Mouse (Mus musculus): ENCODE measurements at regions not wholly inside any gene's neighbourhood (a gene's known extent, or its start where the extent isn't known, plus 50 kb on each side); places are given as distances from the start of the nearest gene placed in this dataset.

DNA sequence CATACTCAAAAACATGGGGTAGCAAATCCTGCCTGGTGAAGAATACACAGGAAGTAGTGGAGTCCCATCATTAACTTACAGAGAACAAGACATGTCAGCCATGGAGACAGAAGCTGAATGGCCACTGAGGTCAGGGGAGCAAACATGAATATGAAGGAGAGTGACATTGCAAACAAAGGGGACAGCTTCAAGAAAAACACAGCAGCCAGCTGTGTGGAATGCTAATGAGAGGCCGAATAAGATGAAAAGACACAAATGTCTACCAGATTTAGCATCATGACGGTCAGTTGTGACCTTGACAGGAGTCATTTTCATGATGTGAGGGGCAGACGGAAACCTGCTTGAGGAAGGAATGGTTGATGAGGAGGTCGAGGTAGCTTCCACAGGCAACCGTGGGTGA, 167.7 kb downstream of the Pou4f1 start:
- 74% methylated on average over 5 of the region's 5 CpGs for WGBS

DNA sequence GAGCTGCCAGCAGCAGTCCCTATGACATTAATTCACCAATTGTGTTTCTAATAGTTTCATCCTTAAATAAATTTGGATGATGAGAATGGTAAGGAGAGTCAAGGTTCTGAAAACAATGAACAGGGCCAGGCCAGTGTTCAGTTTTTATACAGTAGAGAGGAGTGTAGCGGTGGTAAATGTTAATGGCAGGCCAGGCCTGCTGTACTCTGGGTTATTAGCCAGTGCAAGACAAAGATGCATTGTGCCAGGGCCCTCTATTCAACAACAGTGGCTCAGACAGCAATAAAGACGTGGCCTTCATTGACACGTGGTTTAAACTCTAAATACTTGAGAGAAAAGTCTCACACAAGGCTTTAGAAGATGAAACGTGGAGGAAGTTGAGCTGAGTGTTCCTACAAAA, 169.5 kb downstream of the Pou4f1 start:
- no peaks in the 10 kb centered on the region for H3K36me3 ChIP-seq (ENCODE audit: insufficient read depth, low read length)
- ATAC-seq (ENCODE audit: low FRiP score, low TSS enrichment) = no peak
- WGBS = 42% methylated on average over 4 of the region's 4 CpGs

More for the DNA sequence above, 167.7 kb downstream of the Pou4f1 start:
- no peak overlapping the region for H3K4me3 ChIP-seq (ENCODE audit: low read length)
- no peak overlapping the region for H3K9ac ChIP-seq (replicated peaks; ENCODE audit: low read length)
- no peaks in the 10 kb centered on the region for H3K36me3 ChIP-seq (ENCODE audit: insufficient read depth, low read length)
- 0 out of 2 replicates have a peak, but pooled peaks cover 3% of the 10 kb centered on the region for H3K4me1 ChIP-seq (ENCODE audit: insufficient read depth, low read length)
- no peak overlapping the region for H3K4me2 ChIP-seq (replicated peaks; ENCODE audit: low read depth, low read length)
- ATAC-seq (ENCODE audit: low FRiP score, low TSS enrichment) = no peak
- H3K27ac ChIP-seq (ENCODE audit: low read length) = no peak overlapping the region
- H3K9me3 ChIP-seq (ENCODE audit: low read length) = no peaks in the 10 kb centered on the region
- no peaks in the 10 kb centered on the region for H3K27me3 ChIP-seq (ENCODE audit: insufficient read depth, low read length)

DNA sequence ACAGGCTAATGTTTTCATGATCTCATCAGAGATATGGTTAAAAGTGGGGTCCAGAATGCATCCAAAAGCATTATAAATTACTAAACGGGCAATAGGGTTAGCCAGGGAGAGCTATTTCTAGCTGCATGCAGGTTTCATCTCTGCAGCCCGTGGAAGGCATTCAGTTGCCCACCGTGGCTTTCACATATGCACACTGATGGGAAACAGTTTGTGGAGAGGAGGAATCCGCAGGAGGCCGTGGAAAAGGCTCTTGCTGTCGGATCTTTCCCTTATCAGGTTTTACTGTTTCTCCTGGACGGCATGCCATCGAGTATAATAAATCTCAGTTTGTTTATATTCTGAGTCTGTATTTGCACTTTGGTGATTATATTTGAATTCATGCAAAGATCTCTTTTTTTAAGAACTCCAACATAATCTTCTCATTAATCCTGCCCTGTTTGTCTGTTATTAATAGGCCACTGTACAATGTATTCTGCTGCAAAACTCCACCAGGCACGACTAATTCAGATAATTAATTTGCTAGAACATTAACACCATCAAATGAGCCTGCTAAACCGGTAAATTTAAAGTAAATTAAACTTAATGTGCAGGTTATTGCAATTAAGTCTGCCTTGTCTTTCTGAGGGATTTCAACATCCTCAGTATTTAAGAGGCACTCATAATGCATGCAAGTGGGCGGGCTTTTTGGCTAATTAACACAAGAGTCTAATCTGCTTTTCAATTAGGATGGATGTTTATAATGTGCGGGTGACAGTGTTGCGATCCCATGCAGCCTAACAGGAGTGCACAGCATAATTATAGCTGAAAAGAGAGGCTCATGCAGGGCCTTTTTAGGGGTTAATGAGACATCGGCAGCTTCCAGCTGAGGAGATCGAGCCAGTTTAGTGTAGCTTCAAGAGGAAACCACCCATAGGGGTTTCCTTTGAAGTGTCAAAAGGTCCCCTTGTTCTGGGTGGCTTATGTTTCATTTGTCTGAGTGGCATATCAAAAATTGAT, 170.2 kb downstream of the Pou4f1 start:
- H3K4me3 ChIP-seq (ENCODE audit: low read length) = no peak overlapping the region
- H3K4me2 ChIP-seq (replicated peaks; ENCODE audit: low read depth, low read length) = no peak overlapping the region
- H3K27me3 ChIP-seq (ENCODE audit: insufficient read depth, low read length) = no peaks in the 10 kb centered on the region
- no peak overlapping the region for H3K27ac ChIP-seq (ENCODE audit: low read length)
- 0 out of 2 replicates have a peak, but pooled peaks cover 3% of the 10 kb centered on the region for H3K4me1 ChIP-seq (ENCODE audit: insufficient read depth, low read length)
- H3K9me3 ChIP-seq (ENCODE audit: low read length) = no peaks in the 10 kb centered on the region
- H3K36me3 ChIP-seq (ENCODE audit: insufficient read depth, low read length) = no peaks in the 10 kb centered on the region
- no peak for ATAC-seq (ENCODE audit: low FRiP score, low TSS enrichment)
- 39% methylated on average over 15 of the region's 15 CpGs for WGBS
- H3K9ac ChIP-seq (replicated peaks; ENCODE audit: low read length) = no peak overlapping the region

More for the DNA sequence above, 169.5 kb downstream of the Pou4f1 start:
- no peak overlapping the region for H3K9ac ChIP-seq (replicated peaks; ENCODE audit: low read length)
- H3K4me3 ChIP-seq (ENCODE audit: low read length) = no peak overlapping the region
- no peaks in the 10 kb centered on the region for H3K9me3 ChIP-seq (ENCODE audit: low read length)
- H3K27ac ChIP-seq (ENCODE audit: low read length) = no peak overlapping the region
- 0 out of 2 replicates have a peak, but pooled peaks cover 3% of the 10 kb centered on the region for H3K4me1 ChIP-seq (ENCODE audit: insufficient read depth, low read length)
- H3K4me2 ChIP-seq (replicated peaks; ENCODE audit: low read depth, low read length) = no peak overlapping the region
- no peaks in the 10 kb centered on the region for H3K27me3 ChIP-seq (ENCODE audit: insufficient read depth, low read length)

DNA sequence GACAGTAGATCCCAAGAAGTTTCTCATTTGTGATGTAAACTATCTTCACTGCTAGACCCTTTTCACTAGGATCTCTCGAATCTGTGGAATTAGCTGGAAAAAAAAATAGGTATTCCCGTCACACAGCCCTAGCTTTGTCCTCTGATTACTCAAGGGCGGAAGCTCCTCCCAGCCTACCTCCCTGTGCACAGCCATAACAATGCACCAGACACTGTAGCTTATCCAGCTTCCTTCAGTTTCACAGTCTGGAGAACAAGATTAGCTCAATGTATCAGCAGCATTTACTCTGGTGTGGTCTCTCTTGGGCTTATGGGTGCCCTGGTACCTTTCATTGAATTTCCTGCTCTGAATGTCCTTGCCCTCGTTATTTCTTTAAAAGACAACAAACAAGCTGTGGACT, 174.0 kb downstream of the Pou4f1 start:
- Histone ChIP-seq H3K27ac (ENCODE audit: low read length) (no peak overlapping the region), H3K4me1 (ENCODE audit: insufficient read depth, low read length) (0 out of 2 replicates have a peak, but pooled peaks cover 3% of the 10 kb centered on the region), H3K36me3 (ENCODE audit: insufficient read depth, low read length) (no peaks in the 10 kb centered on the region), H3K4me3 (ENCODE audit: low read length) (no peak overlapping the region), H3K27me3 (ENCODE audit: insufficient read depth, low read length) (no peaks in the 10 kb centered on the region), H3K4me2 (replicated peaks; ENCODE audit: low read depth, low read length) (no peak overlapping the region), H3K9ac (replicated peaks; ENCODE audit: low read length) (no peak overlapping the region), H3K9me3 (ENCODE audit: low read length) (no peaks in the 10 kb centered on the region)
- peak; percentile 73; the same call in 1 of the 2 replicates for ATAC-seq (ENCODE audit: low FRiP score, low TSS enrichment)
- 40% methylated on average over 4 of the region's 4 CpGs for WGBS

DNA sequence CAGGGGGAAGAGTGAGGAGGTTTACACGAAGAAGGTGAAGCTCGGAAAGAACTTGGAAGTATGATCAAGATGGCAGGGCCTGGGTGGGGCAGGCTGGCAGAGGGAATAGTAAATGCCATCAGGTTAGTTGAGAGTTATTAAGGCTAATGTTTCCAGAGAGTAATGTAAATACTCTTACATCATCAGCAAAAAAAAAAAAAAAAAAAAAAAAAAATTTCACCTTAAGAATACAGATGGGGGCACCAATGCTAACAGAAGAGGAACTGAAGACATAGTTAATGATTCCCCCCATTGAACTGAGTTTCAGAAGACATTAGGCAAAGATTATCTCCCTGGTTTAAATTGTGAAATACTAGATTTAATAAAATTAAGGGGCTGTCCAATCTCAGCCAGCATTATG, 174.7 kb downstream of the Pou4f1 start:
- 100% methylated on average over 2 of the region's 2 CpGs for WGBS
- ATAC-seq (ENCODE audit: low FRiP score, low TSS enrichment) = no peak
- no peak overlapping the region for H3K4me3 ChIP-seq (ENCODE audit: low read length)
- H3K27me3 ChIP-seq (ENCODE audit: insufficient read depth, low read length) = no peaks in the 10 kb centered on the region
- H3K4me1 ChIP-seq (ENCODE audit: insufficient read depth, low read length) = 0 out of 2 replicates have a peak, but pooled peaks cover 3% of the 10 kb centered on the region
- H3K36me3 ChIP-seq (ENCODE audit: insufficient read depth, low read length) = no peaks in the 10 kb centered on the region
- no peak overlapping the region for H3K4me2 ChIP-seq (replicated peaks; ENCODE audit: low read depth, low read length)
- no peak overlapping the region for H3K9ac ChIP-seq (replicated peaks; ENCODE audit: low read length)
- H3K27ac ChIP-seq (ENCODE audit: low read length) = no peak overlapping the region
- H3K9me3 ChIP-seq (ENCODE audit: low read length) = no peaks in the 10 kb centered on the region

DNA sequence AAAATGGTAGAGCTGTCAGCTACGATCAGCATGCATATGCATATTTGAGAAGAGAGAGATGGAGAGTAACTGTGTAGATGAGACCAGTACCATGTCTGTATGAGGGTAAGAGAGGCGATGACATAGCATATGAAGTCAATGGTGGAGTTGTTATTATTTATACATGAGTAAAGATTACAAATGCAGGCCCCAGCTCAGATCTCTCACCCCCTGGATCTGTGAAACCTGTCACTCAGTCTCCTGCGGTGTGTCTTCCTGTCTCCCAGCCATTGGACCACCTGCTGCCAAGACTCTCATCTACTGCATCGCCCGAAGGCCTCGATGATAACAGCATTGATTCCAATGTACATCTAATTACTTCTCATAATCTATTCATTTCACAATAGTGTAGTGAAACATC, 187.4 kb downstream of the Pou4f1 start:
- no peaks in the 10 kb centered on the region for H3K4me1 ChIP-seq (ENCODE audit: insufficient read depth, low read length)
- H3K27ac ChIP-seq (ENCODE audit: low read length) = no peak overlapping the region
- 90% methylated on average over 6 of the region's 6 CpGs for WGBS
- no peaks in the 10 kb centered on the region for H3K9me3 ChIP-seq (ENCODE audit: low read length)
- no peak overlapping the region for H3K9ac ChIP-seq (replicated peaks; ENCODE audit: low read length)
- H3K36me3 ChIP-seq (ENCODE audit: insufficient read depth, low read length) = no peaks in the 10 kb centered on the region
- H3K4me2 ChIP-seq (replicated peaks; ENCODE audit: low read depth, low read length) = no peak overlapping the region
- H3K4me3 ChIP-seq (ENCODE audit: low read length) = no peak overlapping the region
- no peak for ATAC-seq (ENCODE audit: low FRiP score, low TSS enrichment)
- no peaks in the 10 kb centered on the region for H3K27me3 ChIP-seq (ENCODE audit: insufficient read depth, low read length)

DNA sequence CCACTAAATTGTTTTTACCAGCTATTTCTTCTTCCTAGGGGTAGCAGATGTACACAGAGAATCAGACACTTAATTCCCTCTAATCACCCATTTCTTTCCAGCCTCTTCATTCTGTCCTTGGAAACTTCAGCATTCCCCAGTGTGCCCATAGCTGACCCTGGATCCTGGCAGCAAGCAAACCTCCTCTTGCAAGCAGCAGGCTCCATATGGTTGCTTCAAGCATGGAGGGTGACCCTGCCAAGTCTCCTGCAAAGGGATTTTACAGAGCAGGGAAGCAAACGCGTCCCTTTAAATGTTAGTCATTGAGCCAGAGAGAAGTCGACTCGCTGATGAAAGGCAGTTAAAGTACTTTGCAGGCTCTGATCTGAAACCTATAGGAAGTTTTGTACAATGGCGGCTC, 187.9 kb downstream of the Pou4f1 start:
- no peak overlapping the region for H3K27ac ChIP-seq (ENCODE audit: low read length)
- no peaks in the 10 kb centered on the region for H3K4me1 ChIP-seq (ENCODE audit: insufficient read depth, low read length)
- no peak overlapping the region for H3K4me3 ChIP-seq (ENCODE audit: low read length)
- ATAC-seq (ENCODE audit: low FRiP score, low TSS enrichment) = no peak
- H3K9me3 ChIP-seq (ENCODE audit: low read length) = no peaks in the 10 kb centered on the region
- no peaks in the 10 kb centered on the region for H3K36me3 ChIP-seq (ENCODE audit: insufficient read depth, low read length)
- no peaks in the 10 kb centered on the region for H3K27me3 ChIP-seq (ENCODE audit: insufficient read depth, low read length)
- H3K4me2 ChIP-seq (replicated peaks; ENCODE audit: low read depth, low read length) = no peak overlapping the region
- WGBS = 74% methylated on average over 5 of the region's 5 CpGs
- H3K9ac ChIP-seq (replicated peaks; ENCODE audit: low read length) = no peak overlapping the region

DNA sequence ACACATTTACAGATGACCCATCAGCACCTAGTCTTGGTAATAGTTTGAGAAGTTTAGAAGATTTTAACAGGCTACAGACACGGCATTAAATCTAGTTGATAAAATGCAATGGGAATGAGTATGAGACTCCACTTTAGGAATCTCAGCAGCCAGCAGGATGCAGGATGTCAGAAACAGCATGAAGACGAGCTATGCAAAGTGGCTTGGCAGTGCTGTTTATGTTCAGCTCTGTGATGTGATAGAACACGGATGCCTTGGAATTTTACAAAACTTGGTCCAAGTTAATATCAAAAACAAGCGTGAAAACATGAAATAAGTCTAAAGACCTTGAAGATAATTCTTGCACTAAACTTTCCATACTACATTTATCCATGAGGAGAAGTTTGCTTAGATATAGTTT, 193.0 kb downstream of the Pou4f1 start:
- no peaks in the 10 kb centered on the region for H3K36me3 ChIP-seq (ENCODE audit: insufficient read depth, low read length)
- no peak overlapping the region for H3K9ac ChIP-seq (replicated peaks; ENCODE audit: low read length)
- no peak overlapping the region for H3K4me2 ChIP-seq (replicated peaks; ENCODE audit: low read depth, low read length)
- H3K27ac ChIP-seq (ENCODE audit: low read length) = no peak overlapping the region
- H3K9me3 ChIP-seq (ENCODE audit: low read length) = no peaks in the 10 kb centered on the region
- WGBS = 75% methylated on average over 4 of the region's 4 CpGs
- no peak overlapping the region for H3K4me3 ChIP-seq (ENCODE audit: low read length)
- H3K27me3 ChIP-seq (ENCODE audit: insufficient read depth, low read length) = no peaks in the 10 kb centered on the region
- no peak for ATAC-seq (ENCODE audit: low FRiP score, low TSS enrichment)
- no peaks in the 10 kb centered on the region for H3K4me1 ChIP-seq (ENCODE audit: insufficient read depth, low read length)

DNA sequence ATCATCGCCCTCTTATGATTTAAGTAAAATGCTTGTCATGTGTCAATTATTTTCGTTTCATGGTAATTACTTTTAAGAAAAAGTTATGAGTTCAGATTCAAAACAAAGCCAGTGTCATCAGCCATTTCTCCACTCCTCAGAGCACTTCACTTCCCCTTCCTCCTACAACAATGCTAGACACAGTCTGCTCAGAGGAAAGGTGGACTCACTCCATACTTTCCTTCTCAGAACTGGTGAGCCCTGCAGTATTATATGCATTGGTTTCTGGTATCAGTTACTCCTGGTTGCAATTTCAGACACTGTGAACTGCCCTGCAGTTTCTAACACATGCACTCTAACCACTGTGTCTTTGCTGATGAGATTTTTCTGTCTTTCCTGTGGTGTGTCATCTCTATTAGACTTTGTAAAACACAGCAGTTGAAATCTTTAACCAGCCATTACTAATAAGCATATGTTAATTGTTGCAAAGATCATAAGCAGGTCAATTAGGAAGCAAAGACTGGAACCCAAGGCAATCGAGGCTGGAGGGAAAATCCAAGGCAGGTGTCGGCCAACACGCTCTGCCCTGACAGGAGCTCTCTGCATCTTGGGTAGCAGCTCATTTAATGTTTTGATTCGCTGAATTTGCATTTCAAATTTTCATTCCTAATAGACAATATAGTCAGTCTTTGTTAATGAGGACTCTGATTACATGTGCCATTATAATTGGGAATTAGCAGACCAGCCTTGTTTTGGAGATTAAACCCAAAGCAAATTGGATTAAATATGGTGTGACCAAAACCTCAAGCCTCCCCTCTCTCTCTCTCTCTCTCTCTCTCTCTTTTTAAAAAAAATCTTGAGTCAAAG, 202.7 kb downstream of the Pou4f1 start:
- H3K9ac ChIP-seq (replicated peaks; ENCODE audit: low read length) = no peak overlapping the region
- H3K27ac ChIP-seq (ENCODE audit: low read length) = no peak overlapping the region
- WGBS = 74% methylated on average over 6 of the region's 6 CpGs
- no peak for ATAC-seq (ENCODE audit: low FRiP score, low TSS enrichment)
- no peak overlapping the region for H3K4me2 ChIP-seq (replicated peaks; ENCODE audit: low read depth, low read length)
- H3K27me3 ChIP-seq (ENCODE audit: insufficient read depth, low read length) = no peaks in the 10 kb centered on the region
- H3K4me3 ChIP-seq (ENCODE audit: low read length) = no peak overlapping the region
- no peaks in the 10 kb centered on the region for H3K36me3 ChIP-seq (ENCODE audit: insufficient read depth, low read length)
- no peaks in the 10 kb centered on the region for H3K9me3 ChIP-seq (ENCODE audit: low read length)
- H3K4me1 ChIP-seq (ENCODE audit: insufficient read depth, low read length) = no peaks in the 10 kb centered on the region
